Mouse (Mus musculus) heart, postnatal 36 days (tissue): ENCODE data around the gene Xpr1. TPM values are rescaled to one million over a fixed set of nuclear protein-coding genes. Genes with fewer than 3 reads are reported as not detected.

ENCODE experiments used
- DNase-seq, 2 experiments: peaks; one replicate each; pipeline ENCODE4 v3.0.0; 2021 to 2022
- intact Hi-C: fragments of 180-260 bp; cut with DNase I; formaldehyde crosslinking; loops from one replicate; pipeline ENCODE4 v1.15.1; 2025
- total RNA-seq, 2 experiments: library from RNA; stranded (reverse); gene quantifications; 2 replicates each; pipeline ENCODE4 v1.2.3; 2021

Xpr1 gene
- total RNA-seq, 2 experiments from 2014 or later = 31.2 to 32.2 TPM

DNA sequence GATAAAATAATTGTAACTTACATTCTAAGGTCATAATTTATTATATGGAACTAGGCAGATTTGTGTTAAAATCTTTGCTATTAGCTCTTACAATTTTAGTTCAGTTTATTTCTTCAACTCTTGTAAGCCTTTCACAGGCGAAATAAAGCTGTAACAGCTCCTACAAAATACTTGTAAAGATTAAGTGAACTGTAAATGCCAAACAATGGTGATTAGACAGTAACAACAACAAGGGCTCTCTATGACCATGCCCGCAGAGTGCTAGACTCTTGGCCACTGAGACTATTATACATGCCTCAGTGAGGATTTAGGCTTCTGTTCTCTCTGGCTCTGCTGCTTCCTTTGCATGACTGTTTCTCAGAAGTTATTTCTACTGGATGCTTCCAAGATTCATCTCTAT lies 77.6 kb downstream of the Xpr1 start:
- intact Hi-C loops = no loop called here

DNA sequence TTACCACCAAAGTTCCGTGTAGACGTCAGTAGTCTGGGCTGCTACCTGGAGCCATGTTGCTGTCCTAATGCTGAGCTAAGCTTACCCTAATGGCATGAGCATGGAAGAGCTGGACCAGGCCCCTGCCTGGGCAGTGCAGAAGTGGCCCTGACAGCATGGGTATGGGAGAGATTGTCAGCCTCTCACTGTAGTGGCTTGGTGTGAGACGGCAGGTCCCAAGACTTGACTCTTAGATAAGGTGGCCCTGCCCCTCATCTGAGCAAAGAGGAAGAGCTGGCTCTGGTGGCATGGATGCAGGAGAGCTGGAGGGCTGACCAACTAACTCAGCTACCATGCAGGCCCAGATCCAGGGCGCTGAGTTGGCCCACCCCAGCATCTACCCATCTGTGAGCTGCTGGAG lies 79.9 kb downstream of the Xpr1 start:
- DNase-seq = no peak
- intact Hi-C loops = no loop called here

More for the DNA sequence above, 77.6 kb downstream of the Xpr1 start:
- no peak for DNase-seq

DNA sequence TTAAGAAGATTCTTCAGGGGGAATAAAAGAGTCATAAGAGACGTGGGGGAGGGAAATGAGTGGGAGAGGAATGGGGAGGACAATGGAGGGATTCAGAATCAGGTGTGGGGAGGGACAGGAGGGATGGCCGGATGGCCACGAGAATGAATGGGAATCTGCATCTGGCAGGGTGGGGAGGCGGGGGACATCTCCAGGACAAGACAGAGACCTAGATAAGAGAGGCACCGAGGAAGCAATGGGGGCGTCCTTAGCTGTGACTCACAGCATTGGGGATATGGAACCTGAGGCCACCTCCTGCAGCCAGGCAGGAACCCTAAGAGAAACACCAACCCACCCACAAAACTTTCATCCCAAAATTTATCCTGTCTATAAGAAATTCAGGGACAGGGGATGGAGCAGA lies 81.3 kb downstream of the Xpr1 start:
- intact Hi-C loops = no loop called here
- DNase-seq = no peak

DNA sequence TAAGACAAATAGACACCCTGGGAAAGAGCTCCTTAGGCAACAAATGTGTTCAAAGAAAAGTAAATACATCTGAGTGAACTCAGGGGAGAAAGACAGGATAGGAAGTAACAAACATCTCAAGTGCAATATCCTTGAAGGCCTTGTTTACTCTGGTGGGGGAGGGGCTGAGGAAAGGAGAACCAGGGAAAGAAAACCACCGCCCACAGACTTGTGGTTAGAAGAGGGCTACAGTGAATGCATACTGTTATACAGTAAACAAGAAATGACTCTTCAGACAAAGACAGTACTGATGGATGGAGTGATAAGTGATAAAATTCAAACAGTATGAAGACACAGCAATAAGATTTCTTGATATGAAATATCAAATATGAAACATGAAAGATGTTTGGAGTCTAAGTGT lies 95.0 kb downstream of the Xpr1 start:
- intact Hi-C loops = no loop called here
- DNase-seq = no peak

DNA sequence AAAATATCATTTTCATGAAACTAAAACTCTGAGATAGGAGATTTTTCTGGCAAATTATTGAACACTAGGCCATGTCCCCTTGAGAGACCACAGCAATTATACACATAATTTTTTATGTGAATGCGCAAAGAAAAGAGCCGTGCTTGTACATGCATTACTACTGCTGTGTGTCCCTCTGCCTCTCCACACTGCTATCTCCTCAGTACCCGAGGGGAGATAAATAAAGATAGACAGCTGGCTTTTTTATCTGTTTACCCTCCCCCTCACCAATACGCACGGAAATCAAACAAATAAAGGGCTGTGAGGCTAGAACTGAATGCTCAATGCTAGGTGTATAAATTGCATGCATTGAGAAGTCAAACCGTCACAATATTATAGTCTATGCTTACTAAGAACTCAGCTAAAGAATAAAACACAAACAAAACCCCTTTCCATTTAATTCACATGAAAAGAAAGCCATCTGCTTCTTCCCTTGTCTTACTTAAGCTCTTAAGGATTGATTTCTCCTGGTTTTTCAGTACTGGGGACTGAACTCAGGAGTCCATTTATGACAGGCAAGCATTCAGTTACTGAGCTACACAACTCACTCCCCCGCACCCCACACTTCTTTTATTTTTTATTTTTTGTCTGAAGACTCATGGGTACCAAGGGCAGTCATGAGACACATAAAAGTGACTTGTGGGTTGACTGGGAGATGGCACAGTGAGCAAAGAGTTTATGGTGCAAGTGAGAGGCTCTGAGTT lies 97.0 kb downstream of the Xpr1 start:
- intact Hi-C loops = no loop called here
- DNase-seq = no peak

DNA sequence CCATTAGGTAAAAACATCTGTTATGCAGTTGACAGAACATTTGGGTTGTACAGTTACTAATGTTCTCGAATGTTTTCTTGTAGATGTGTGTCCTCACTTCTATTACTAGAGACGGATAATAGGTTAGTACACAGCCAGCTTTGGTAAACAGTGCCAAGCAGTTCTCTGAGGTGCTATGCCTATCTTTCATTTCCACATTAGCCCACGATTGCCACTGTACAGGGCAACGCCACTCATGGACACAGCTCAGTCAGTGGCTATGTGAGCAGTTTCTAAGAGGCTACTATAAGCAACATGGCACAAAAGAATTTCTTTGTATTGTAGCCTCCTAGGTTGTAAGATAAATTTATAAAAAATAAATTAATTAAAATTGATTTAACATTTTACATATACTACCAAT lies 97.7 kb downstream of the Xpr1 start:
- no peak for DNase-seq
- intact Hi-C loops = no loop called here

DNA sequence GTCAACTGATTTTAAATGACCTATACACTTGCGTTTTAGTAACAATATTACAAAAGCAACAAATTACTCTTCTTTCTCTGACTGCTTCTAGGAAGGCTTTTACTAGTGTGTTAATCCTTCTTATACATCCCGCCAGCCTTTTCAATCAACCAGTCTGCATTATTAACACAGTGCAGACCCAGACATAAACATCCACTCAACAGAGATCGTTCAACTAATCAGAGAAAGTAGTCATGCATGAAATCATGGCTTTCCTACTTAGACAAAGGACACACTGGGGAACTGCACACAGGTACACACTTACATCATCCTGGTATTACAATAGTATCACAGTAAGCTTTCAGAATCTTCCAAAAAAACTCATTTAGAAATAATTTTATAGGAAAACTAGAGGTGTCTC lies 105.5 kb downstream of the Xpr1 start:
- intact Hi-C loops = no loop called here
- no peak for DNase-seq

DNA sequence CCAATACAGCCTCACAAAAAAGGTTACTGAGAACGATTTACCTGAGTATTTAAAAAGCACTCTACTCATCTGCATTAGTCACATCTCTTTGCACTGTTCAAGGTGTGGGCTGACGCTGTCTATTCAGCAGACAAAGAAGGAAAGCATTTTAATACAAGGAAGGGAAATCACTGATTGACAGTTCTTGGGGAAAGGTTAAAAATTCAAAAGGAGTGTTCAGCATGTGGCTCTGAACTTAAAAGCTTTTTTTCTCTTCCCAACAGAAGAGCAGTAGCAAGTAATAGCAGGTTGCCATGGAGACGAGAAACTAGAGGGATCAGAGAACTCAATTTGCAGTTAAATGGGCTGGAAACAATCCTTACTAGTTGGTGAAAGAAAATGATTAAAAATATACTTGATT lies 110.3 kb downstream of the Xpr1 start:
- intact Hi-C loops = no loop called here
- DNase-seq = no peak

DNA sequence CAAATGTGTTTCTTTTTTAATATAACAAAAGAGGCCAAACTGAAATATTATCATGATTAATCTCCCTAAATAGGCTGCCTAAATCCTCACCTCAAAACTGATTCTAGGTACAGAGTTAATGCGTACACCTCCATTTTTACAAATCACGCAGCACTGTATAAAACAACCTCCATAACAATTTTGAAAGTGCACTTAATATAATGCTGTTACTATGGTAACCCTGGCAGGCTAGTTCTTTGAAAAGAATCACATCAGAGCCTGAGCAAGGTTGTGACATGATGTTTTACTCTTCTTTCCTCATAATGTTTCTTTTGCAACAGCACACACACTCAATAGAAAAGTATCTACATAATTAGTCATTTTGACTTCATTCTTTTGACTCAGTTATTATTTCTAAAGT lies 113.8 kb downstream of the Xpr1 start:
- intact Hi-C loops = no loop called here

DNA sequence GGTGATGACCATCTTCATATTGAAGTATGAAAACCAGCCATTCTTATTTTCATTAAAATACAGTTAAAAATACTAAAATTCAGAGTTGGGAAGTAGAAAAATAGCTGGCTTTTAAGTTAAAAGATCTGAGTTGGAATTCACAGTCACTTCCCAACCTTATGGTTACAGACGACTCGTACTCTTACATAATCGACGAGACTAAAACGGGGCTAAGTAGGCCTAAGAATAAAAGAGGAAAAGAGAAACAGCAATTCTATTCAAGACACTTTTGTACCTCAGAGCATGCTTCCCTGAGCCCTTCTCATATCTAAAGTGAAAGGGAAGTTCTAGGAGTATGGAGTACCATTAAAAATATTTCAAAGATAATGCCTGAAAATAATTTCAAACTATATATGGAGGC lies 119.6 kb downstream of the Xpr1 start:
- intact Hi-C loops = loop anchor here (2.0 kb wide), 1 partner anchor 113 kb away; no protein-coding TSS in a partner anchor
- no peak for DNase-seq

More for the DNA sequence above, 113.8 kb downstream of the Xpr1 start:
- no peak for DNase-seq

DNA sequence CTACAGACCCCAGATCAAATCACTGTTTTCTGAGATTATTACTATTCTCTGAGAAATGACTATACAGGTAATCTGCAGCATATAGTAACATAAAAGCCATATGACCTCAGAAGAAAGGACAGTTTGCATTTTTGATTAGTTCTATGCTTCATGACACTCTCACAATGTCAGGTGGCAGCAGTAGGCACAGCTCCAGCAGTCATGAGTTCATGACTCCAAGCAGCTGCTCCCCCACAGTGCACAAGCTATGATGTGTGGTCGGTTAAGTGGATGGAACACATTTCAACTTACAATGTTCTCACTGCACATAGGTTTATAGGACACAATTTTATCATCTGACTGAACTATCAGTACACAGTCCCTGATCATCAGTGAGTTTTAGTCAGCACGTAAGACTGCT lies 120.0 kb downstream of the Xpr1 start:
- DNase-seq = no peak
- intact Hi-C loops = loop anchor here (2.0 kb wide), 1 partner anchor 114 kb away; no protein-coding TSS in a partner anchor

DNA sequence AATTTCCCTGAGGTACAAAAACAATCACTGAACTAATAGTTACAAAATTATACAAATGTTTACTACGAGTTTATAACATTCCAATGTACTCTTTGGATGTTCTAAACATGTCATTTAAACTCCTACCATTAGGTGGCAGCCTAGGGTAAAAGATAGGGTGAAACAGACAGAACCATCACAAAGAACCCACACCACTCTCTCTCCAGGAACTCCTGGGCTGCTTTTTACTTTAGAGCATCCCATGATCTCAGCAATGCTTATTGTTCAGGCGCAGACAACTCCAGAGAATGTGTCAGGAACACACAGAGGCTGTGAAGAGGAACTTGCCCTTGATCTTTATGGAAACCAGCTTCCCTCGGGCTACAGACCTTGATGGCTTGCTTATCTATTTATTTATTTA lies 123.8 kb downstream of the Xpr1 start:
- intact Hi-C loops = loop anchor here (1.0 kb wide), 2 partner anchors 223 to 244 kb away; no protein-coding TSS in a partner anchor
- peak; percentile 21 to 24 for DNase-seq

DNA sequence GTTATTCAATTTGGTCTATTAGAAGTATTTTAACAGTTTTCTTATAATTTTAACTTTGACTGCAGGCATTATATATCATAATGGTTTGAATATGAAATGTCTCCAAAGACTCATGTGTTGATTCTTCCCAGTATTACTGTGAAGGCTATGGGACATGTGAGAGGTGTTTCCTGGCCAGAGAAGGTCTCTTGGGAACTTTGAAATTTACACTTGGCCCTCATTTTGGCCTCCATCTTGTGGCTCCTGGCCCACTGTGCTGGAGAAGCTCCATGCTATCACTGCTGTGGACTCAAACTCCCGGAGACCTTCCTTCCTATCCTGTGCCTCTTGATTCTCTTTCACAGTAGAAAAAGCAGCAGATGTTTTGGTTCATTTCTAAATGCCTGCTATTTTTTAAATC lies 127.8 kb downstream of the Xpr1 start:
- DNase-seq = no peak
- intact Hi-C loops = no loop called here

DNA sequence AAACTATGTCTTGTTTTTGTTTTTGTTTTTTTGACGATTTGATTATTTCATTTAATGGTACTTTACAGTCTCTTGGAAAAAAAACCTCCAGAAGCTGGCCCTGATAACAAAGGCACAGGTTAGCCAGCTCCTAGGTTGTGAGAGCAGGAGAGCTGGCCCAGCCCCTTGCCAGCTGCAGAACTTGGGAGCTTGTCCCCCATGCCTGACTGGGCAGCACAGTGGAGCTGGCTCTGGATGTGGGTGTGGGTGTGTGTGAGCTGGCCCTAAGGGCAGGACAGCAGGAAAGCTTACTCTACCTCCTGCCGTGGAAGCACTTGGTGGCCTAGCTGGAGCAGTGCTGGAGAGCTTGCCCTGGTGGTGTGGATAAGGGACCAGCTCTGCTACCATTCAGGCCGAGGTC lies 129.2 kb downstream of the Xpr1 start:
- intact Hi-C loops = no loop called here

DNA sequence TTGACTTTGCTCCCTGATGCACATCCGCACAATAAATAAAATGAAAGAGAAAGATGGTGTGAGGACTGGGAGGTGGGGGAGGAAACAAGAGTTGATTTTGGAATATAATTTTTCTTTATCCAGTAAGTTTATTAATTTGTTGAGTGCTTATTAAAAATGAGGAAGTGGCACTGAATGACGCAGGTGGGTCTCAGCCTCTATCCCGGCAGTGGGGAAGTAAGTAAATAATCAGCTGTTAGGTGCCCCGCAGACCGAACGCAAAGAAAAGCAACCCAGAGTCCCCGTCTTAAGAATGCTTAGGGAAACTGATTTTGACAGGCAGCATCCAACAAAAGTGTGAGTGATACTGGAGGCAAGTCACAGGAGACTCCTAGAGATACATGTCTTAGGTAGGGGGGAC lies 133.4 kb downstream of the Xpr1 start:
- intact Hi-C loops = loop anchor here (5.0 kb wide), 1 partner anchor 37 kb away; no protein-coding TSS in a partner anchor
- no peak for DNase-seq

More for the DNA sequence above, 129.2 kb downstream of the Xpr1 start:
- DNase-seq = no peak

DNA sequence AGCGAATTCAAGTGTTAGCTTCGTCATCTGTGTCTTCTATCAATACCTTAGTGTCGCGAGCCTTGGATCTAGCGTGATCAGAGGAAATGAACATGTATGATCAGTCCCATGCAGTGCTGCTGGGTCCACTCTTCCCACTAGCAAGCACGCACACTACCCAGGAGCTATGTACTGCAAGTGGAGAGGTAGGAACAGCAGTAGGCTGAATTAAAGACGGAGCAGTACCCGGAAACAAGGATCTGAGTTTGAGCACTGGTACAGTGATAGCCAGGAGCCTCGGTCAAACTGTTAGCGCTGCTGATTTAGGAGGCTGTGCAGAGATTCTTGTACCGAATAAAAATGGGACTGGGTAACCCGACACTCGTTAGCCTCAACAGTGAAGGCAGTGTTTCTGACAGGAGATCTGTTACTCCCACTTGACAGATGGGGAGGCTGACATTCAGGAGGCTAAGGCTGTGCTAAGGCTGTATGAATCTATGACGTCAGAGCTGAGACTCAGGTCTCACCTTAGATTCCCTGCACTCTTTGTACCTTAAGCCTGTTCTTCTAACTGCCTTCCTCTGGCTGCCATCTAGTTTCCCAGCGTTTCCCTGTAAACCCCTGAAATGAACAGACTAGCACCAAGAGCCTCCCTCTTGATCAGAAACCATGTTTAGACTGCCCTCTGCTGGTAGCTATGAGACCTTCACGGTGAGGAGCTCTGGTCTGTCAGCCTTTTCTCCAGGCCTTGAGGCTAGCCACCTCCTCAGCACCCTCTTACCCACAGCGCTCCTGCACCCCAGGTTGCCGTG lies 136.0 kb downstream of the Xpr1 start:
- peak; percentile 66 to 68 for DNase-seq
- intact Hi-C loops = loop anchor here (1.0 to 5.0 kb wide), 3 partner anchors 34 to 232 kb away; no protein-coding TSS in a partner anchor

DNA sequence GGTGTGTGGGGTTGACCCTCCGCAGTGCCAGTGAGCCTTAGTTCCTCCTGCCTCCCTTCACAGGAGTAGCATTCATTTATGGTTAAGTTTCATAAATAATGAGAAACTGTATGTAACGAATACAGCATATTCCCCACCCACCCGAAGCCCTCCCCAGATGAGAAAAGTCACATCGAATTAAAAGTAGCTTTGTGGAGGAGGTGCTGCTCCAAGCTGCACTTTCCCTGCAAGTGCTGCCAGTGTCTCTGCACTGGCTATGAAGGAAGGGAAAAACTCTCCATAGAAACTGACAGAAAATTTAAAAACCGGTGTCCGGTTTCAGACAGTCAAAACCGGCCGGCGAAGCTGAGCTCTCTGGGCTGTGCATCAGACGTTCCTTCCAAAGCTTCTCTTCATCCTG lies 136.9 kb downstream of the Xpr1 start:
- intact Hi-C loops = loop anchor here (2.0 to 5.0 kb wide), 2 partner anchors 33 to 56 kb away; no protein-coding TSS in a partner anchor
- no peak for DNase-seq

DNA sequence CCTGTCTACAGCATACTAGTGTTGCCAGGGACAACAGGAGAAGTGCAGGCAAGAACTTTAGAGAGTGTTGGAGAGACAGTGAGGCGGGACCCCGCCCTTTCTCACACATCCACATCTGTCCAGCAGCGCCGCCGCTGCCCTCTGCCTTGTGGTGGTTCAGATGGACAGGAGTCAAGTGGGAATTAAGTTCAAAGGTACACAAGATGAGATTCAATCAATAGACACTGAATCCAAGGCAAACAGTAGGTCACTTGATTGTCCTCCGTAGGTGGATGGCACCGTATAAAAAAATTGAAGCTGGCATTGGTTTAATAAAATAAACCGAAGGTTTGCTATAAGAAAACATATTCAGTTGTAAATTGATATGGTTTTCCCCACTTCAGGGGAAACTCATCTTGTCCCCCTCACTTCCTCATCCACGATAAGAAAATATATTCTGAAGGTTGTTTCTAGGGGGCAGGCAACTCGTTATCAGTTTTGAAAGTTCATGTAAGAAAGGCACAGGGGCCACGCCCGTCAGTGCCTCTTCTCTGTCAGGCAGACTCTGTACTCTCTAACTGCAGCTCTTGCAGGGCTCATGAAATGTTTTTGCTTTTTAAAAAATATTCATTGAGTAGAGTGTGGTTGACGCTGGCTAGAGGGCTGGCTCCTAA lies 140.7 kb downstream of the Xpr1 start:
- intact Hi-C loops = no loop called here
- no peak for DNase-seq

DNA sequence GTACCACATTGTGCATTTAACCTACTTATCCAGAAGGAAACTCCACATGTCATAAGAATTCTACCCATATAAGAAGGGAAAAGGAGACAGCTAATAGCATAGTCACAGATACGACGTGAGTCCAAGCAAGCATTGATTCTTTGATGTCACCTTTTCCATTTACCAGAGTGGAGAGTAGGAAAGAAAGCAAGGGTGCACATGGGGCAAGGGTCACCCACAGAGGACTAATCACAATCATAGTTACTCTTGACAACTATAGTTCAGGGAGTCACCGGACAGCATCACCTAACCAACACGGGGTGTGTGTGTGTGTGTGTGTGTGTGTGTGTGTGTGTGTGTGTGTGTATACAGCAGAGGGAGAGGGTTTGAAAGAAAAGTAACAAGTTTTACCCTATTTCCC lies 141.4 kb downstream of the Xpr1 start:
- intact Hi-C loops = no loop called here
- DNase-seq = no peak

DNA sequence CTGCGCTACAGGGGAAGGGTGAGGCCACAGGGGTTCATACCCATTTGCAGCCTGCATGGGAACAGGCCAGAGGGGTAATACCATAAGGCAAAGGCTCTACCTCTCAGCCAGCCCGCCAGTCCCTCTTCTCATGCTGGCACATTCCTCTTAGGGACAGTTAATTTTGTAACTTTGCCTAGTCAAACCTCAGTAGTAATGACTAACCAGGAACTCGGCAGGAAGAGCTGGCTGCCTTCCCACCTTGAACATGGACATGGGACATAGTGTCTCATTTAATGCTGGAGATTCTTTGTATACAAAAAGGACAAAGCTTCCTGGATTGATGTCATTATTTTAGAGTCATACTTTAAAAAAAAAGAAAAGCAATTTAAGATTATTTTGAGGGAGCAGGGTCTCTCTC lies 142.2 kb downstream of the Xpr1 start:
- intact Hi-C loops = no loop called here
- DNase-seq = peak; percentile 55 to 58

DNA sequence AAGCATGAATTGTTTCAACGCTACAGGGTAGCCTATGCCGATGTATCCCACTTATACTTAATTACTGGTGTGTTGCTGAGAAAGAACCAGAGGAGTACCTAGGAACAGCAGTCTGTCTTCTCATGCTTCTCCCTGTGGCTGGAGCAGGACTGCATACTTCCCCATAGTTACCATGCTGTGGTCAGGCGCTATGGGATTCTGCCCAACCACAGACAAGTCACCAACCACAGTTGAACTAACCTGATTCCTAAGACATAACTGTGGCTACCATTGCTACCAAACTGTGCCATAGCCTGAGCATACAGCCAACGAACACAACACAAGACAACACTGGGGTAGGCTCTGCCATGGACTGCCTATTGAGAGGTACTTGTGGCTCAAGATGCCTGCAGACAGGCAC lies 144.3 kb downstream of the Xpr1 start:
- no peak for DNase-seq
- intact Hi-C loops = no loop called here
